Mouse (Mus musculus) cortical plate, adult 2 months (tissue): Measurements from ENCODE around the gene Cad. TPM values are rescaled to one million over a fixed set of nuclear protein-coding genes. Genes with fewer than 3 reads are reported as not detected.

ENCODE experiments used
- H3K27ac ChIP-seq: fragments of 200-500 bp; 2 replicates; pipeline ENCODE4 v1.5.1; 2012; ENCODE audit warnings: low read length, control low read depth, inconsistent platforms; ENCODE audit not compliant: insufficient read depth
- H3K4me1 ChIP-seq: fragments of 200-500 bp; 2 replicates; pipeline ENCODE4 v1.6.1; 2011; ENCODE audit warnings: low read length; ENCODE audit not compliant: control insufficient read depth, insufficient read depth
- H3K4me3 ChIP-seq: fragments of 200-500 bp; 2 replicates; pipeline ENCODE4 v1.5.1; 2011; ENCODE audit warnings: mild to moderate bottlenecking, low read length, control low read depth; ENCODE audit not compliant: insufficient read depth
- CTCF ChIP-seq: fragments of 200-500 bp; IDR thresholded peaks from 2 replicates; pipeline ENCODE4 v1.5.1; 2011; ENCODE audit warnings: mild to moderate bottlenecking, control low read depth, low read length; ENCODE audit not compliant: insufficient read depth; ENCODE audit errors: extremely low read depth
- POLR2A ChIP-seq: fragments of 200-500 bp; IDR thresholded peaks from 2 replicates; pipeline ENCODE4 v1.6.1; 2011; ENCODE audit warnings: mild to moderate bottlenecking, low read length, control low read depth; ENCODE audit not compliant: insufficient read depth; ENCODE audit errors: extremely low read depth
- polyA plus RNA-seq: library from polyadenylated mRNA; depleted of rRNA; stranded (reverse); fragments of >200 nt; gene quantifications from 2 replicates; pipeline ENCODE4 v1.2.3, GENCODE M21; 2012; rRNA removed

Gene Cad
- polyA plus RNA-seq, 1 experiment = 14.1 TPM

GRCm38 (mm10) chr5:31108000-31108490 is 53.5 kb downstream of the Cad start, which contains the start of gene Slc30a3:
Gene Slc30a3, minus strand, starts transcription at chr5:31108237.
- TF ChIP-seq CTCF (no peak), POLR2A (no peak)
- Histone ChIP-seq H3K4me1 (no peaks in the 10 kb centered on the region), H3K27ac (no peak within 1 kb of the TSS), H3K4me3 (no peak within 1 kb of the TSS)

- no peaks in the 10 kb centered on the region for H3K4me1 ChIP-seq
- peak; percentile 32; the same call in 1 of the 2 replicates for TF ChIP-seq CTCF
- TF ChIP-seq POLR2A = no peak
- no peak overlapping the region for H3K27ac ChIP-seq
- H3K4me3 ChIP-seq = no peak overlapping the region
Measured at GRCm38 (mm10) chr5:31110781-31111180, 56.2 kb downstream of the Cad start.

- TF ChIP-seq POLR2A (no peak), CTCF (no peak)
- no peaks in the 10 kb centered on the region for H3K4me1 ChIP-seq
- no peak within 1 kb of the TSS for H3K4me3 ChIP-seq
- H3K27ac ChIP-seq = no peak within 1 kb of the TSS
Measured at GRCm38 (mm10) chr5:31116354-31116753, 61.8 kb downstream of the Cad start, which contains the start of gene Trim54. Gene Trim54, plus strand, starts transcription at chr5:31116712.

- TF ChIP-seq CTCF (no peak), POLR2A (no peak)
- H3K4me3 ChIP-seq = no peak overlapping the region
Measured at GRCm38 (mm10) chr5:31116912-31117311, 62.3 kb downstream of the Cad start.

GRCm38 (mm10) chr5:31121111-31121510 is 66.5 kb downstream of the Cad start:
- TF ChIP-seq CTCF (no peak), POLR2A (no peak)
- no peak overlapping the region for H3K27ac ChIP-seq

More at GRCm38 (mm10) chr5:31116912-31117311, 62.3 kb downstream of the Cad start:
- Histone ChIP-seq H3K27ac (no peak overlapping the region), H3K4me1 (no peaks in the 10 kb centered on the region)

GRCm38 (mm10) chr5:31123481-31123880 is 68.9 kb downstream of the Cad start:
- Histone ChIP-seq H3K4me3 (no peak overlapping the region), H3K4me1 (no peaks in the 10 kb centered on the region), H3K27ac (no peak overlapping the region)
- TF ChIP-seq CTCF (no peak), POLR2A (no peak)

More at GRCm38 (mm10) chr5:31121111-31121510, 66.5 kb downstream of the Cad start:
- no peak overlapping the region for H3K4me3 ChIP-seq
- no peaks in the 10 kb centered on the region for H3K4me1 ChIP-seq

- no peak overlapping the region for H3K4me3 ChIP-seq
- no peaks in the 10 kb centered on the region for H3K4me1 ChIP-seq
- TF ChIP-seq CTCF = 0 out of 2 replicates have a peak, but pooled peaks have one; percentile 6
- no peak for TF ChIP-seq POLR2A
- H3K27ac ChIP-seq = no peak overlapping the region
Measured at GRCm38 (mm10) chr5:31126050-31126449, 71.5 kb downstream of the Cad start.

Other genes starting within 250 kb of the Cad start
- 268 and 302 TPM in 2 replicates for gene Mapre3, start 240.1 kb upstream of the Cad start, polyA plus RNA-seq
- 75.1 and 77.9 TPM in 2 replicates for gene Tmem214, start 186.8 kb upstream of the Cad start, polyA plus RNA-seq
- gene Agbl5, start 166.1 kb upstream of the Cad start, polyA plus RNA-seq = 15.7 and 17.0 TPM in 2 replicates
- 150 and 171 TPM in 2 replicates for gene Ost4, start 147.0 kb upstream of the Cad start, polyA plus RNA-seq
- gene Emilin1, start 141.4 kb upstream of the Cad start, polyA plus RNA-seq = 2.7 and 3.1 TPM in 2 replicates
- 24.9 and 29.0 TPM in 2 replicates for gene Khk, start 133.3 kb upstream of the Cad start, polyA plus RNA-seq
- 25.2 and 26.3 TPM in 2 replicates for gene Cgref1, start 109.2 kb upstream of the Cad start, polyA plus RNA-seq
- 183 and 209 TPM in 2 replicates for gene Preb, start 94.4 kb upstream of the Cad start, polyA plus RNA-seq
- gene Tcf23, start 86.1 kb upstream of the Cad start, polyA plus RNA-seq = 0.23 and 0.30 TPM in 2 replicates
- 186 and 189 TPM in 2 replicates for gene Atraid, start 6.5 kb upstream of the Cad start, polyA plus RNA-seq
- gene Slc5a6, start 5.9 kb upstream of the Cad start, polyA plus RNA-seq = 32.5 and 34.9 TPM in 2 replicates
- gene Dnajc5g, start 51.5 kb downstream of the Cad start, polyA plus RNA-seq = not detected in 2 replicates
- gene Slc30a3, start 53.5 kb downstream of the Cad start, polyA plus RNA-seq = 185 and 189 TPM in 2 replicates
- gene Trim54, start 61.9 kb downstream of the Cad start, polyA plus RNA-seq = 0.21 TPM in 1 of 2 replicates, not detected in the other
- 0.91 and 0.92 TPM in 2 replicates for gene Ucn, start 84.0 kb downstream of the Cad start, polyA plus RNA-seq
- gene Mpv17, start 99.5 kb downstream of the Cad start, polyA plus RNA-seq = 96.7 and 102 TPM in 2 replicates
- 2.8 and 3.4 TPM in 2 replicates for gene Gm29609, start 125.1 kb downstream of the Cad start, polyA plus RNA-seq
- 86.8 and 92.3 TPM in 2 replicates for gene Gtf3c2, start 125.4 kb downstream of the Cad start, polyA plus RNA-seq
- 87.6 and 90.6 TPM in 2 replicates for gene Snx17, start 138.4 kb downstream of the Cad start, polyA plus RNA-seq
- 62.7 and 66.2 TPM in 2 replicates for gene Eif2b4, start 138.7 kb downstream of the Cad start, polyA plus RNA-seq
- gene Zfp513, start 147.5 kb downstream of the Cad start, polyA plus RNA-seq = 38.1 and 42.1 TPM in 2 replicates
- gene Ppm1g, start 165.9 kb downstream of the Cad start, polyA plus RNA-seq = 79.8 and 82.8 TPM in 2 replicates
- 105 and 108 TPM in 2 replicates for gene Nrbp1, start 186.1 kb downstream of the Cad start, polyA plus RNA-seq
- gene Gm9970, start 186.5 kb downstream of the Cad start, polyA plus RNA-seq = not detected in 2 replicates
- 3.9 and 4.0 TPM in 2 replicates for gene Krtcap3, start 196.9 kb downstream of the Cad start, polyA plus RNA-seq
- 75.1 and 80.4 TPM in 2 replicates for gene Ift172, start 236.3 kb downstream of the Cad start, polyA plus RNA-seq
- gene Fndc4, start 241.3 kb downstream of the Cad start, polyA plus RNA-seq = 172 and 184 TPM in 2 replicates
- gene Gckr, start 242.7 kb downstream of the Cad start, polyA plus RNA-seq = 0.53 and 0.98 TPM in 2 replicates